Mouse (Mus musculus) lung, postnatal 4 days (tissue): ENCODE results near the gene Capn1.

Experiments
- DNase-seq, 2 experiments: peaks; one replicate each; pipeline ENCODE4 v3.0.0; 2021

Gene Capn1

DNA sequence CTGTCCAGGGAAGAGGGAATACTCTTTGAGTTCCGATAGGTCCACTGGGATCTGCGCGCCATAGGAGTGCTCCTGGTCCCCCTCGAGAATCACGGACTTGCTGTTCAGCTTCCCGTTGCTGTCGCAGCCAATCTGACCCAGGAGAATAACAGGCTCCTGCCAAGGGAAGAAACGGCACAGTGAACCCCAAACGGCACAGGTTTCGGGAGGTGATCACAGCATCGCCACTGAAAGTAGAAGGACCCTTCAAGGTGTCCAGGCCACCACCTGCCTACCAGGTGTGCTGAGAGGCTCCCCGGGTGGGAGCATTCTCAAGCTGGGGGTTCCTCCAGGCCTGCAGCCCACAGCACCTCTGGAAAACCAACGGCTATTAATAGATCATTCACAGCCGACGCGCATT lies 64.1 kb downstream of the Capn1 start:
- no peak for DNase-seq

DNA sequence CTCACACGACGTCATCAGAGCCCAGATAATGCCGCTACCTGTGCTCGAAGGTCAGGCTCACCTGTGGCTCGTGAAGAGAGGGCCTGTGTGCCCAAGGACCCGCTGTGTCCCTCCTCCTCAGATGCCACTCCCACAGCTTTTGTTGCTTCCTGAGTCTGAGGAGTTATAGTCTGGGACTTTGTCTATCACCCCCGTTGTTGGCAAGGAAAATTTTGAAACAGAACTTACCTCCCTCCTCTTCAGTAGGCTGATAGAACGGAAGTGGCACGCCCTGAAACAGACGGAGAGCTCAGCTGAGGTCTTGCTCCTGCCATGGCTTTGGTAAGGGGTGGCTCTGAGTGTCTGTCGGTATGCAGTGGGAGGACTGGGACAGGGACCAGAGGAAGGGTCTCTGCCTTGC lies 65.5 kb downstream of the Capn1 start:
- no peak for DNase-seq

DNA sequence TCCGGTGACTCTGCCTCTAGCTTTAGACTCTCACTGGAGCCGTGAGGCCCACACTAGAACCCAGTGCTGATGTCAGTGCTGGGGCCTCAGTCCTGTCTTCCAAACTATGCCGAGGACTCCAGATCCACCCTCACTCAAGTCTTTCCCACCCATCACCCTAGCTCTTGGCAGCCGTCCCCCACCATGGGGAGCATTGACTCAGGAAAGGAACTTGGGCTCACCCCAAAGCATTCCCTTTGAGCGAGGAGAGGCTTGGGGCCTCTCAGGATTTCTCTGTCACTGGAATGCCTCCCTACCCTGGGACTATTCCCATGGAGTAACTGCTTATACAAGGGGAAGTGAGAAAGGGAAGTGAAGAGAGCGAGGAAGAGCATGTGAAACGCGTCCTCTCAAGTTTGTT lies 69.8 kb downstream of the Capn1 start:
- peak; percentile 54 to 76 for DNase-seq

DNA sequence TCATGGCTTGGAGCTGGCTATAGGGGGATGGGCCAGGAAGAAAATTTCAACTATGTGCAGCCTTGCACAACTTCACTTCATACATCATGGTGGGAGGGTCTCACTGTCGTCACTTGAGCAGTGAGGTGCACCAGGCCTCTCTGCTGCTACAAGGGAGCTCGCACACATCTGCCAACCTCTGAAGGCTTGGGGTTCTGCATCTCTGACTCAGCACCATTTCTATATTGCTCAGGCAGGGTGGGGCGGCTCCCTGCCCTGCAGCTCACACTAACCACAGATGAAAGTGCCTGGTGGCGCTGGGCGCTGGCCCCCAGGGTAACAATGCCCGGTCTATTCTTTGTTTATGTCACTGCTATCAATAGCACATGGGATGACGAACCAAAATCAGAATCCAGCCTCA lies 70.7 kb downstream of the Capn1 start:
- peak; percentile 70 to 75 for DNase-seq

DNA sequence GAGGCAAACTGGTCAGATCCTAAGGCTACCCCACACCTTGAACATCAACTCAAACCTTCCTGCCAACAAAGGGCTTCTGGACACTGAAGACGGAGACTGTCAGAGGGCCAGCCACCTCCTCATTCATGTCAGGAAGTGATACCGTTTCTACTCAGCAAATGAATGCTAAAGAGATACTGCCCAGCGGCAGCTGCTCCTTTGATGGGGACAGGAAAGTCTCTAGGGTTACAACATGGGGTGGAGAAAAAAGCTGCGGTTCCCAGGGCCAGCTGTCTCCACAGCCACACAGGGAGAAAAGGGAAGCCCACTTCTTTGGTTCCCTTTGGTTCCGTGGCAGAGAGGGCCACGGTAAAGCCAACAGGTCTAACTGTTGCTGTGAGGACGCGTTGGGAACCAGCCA lies 71.6 kb downstream of the Capn1 start:
- peak; percentile 45 to 48 for DNase-seq

DNA sequence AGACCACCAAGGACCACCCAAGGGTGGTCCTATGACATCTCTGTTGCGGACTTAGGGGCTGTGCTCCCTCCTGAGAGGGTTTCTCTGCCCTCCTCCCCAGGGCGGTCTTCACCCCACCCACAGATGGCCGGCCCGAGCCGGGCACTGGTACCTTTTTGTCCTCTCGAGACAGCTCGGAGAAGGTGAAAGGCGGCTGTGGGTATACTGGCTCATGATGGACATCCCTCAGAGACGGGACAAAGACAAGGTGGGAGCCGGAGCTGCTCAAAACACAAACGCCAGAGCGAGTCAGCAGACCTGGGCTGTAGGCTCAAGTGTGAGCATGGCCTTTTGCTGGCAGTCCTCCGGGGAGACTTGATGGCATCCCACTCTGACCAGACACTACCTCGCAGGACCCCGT lies 72.3 kb downstream of the Capn1 start:
- DNase-seq: no peak

DNA sequence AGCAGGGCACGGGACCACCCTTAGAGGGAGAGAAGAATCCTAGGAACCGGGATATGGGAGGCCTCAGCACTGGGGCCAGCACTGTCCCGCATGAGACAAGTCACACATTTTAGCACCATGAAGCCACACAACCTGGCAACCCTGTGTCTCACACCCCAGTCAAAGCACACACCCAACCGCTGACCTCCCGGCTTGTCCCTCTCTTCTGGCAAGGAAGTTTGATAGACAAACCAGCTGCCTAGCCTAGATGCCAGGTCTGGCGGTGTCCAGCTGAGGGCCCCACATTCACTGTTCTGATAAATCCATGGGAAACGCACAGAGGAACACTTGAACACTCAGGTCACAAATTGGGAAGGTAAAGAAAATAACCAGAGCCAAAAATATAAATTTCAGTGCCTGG lies 73.1 kb downstream of the Capn1 start:
- no peak for DNase-seq

DNA sequence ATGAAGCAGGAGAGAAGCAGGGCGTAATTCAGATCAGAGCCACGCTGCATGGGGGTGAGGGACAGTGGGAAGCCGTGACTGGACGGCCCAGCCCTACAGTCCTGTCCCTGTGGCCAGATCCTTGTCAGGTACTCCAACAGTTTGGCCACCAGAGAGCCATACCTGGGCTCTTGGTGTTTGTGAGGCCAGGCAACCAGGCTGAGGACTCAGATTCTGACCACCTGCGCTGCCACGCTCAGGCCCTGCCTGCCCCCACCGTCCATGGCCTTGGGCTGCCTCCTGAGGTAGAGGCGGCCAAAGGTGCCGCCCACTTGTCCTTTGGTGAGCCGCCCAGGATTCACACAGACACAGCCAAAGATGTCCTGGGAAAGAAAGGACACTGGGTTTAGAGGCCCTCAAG lies 75.0 kb downstream of the Capn1 start:
- DNase-seq: no peak

DNA sequence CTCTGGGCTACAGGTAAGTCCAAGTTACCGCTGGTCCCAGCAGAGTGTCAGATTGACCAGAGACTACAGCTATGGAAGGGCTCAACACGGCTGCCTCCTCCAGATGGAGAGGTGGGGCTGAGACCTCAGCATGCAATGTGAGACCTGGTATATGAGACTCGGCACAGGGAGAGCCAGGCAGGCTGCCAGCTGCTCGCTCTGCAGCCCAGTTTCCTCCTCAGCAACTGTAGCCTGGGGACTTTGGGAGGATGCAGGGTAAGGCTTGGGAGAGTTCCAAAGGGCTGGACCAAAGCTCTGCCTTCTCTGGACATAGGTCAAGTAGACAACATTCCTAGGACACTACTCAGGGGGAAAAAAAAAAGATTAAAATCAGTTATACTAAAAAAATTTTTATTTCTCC lies 75.5 kb downstream of the Capn1 start:
- DNase-seq: peak; percentile 76 to 88

DNA sequence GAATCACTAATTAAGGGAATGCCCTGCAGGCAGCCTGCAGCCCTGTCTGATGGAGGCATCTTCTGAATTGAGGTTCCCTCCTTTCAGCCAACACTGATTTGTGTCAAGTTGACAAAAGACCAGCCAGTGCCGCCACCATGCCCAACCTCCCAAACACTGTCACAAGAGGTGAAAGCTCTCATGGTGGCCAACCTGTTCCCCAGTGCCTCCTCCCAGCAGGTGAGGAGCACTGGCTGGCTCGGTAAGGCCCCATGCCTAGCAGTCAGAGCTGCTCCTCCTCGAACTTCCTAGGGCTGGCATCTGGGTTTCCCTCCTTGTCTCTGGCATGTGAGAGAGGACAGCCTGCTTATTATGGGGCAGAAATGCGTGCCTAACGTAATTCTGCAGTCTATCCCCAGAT lies 76.0 kb downstream of the Capn1 start:
- no peak for DNase-seq
